Mouse (Mus musculus) thymus, adult 18-20 months (tissue): Measurements from ENCODE around the gene Hmx2.

ENCODE experiments used
- DNase-seq, 2 experiments: peaks; one replicate each; pipeline ENCODE4 v3.0.0; 2022; ENCODE audit warnings: mixed read lengths in 2 of 2

Hmx2 gene

GRCm38 (mm10) chr7:131548473-131548872 is at the start of gene Hmx2:
Gene Hmx2 (plus strand): TSS chr7:131548773.
- DNase-seq = no peak

- no peak for DNase-seq
Measured at GRCm38 (mm10) chr7:131503739-131504138, 44.8 kb upstream of the Hmx2 start.

- DNase-seq = peak; percentile 35 to 42
Measured at GRCm38 (mm10) chr7:131539979-131540378, 8.6 kb upstream of the Hmx2 start.

- no peak for DNase-seq
Measured at GRCm38 (mm10) chr7:131541184-131542114, 7.1 kb upstream of the Hmx2 start.

GRCm38 (mm10) chr7:131542115-131542871 is 6.3 kb upstream of the Hmx2 start, which contains the start of gene Hmx3:
Gene Hmx3 (plus strand): TSS chr7:131542867.
- DNase-seq = no peak

- no peak for DNase-seq
Measured at GRCm38 (mm10) chr7:131542872-131543622, 5.5 kb upstream of the Hmx2 start.

- DNase-seq = no peak
Measured at GRCm38 (mm10) chr7:131543623-131544481, 4.7 kb upstream of the Hmx2 start.

- no peak for DNase-seq
Measured at GRCm38 (mm10) chr7:131544871-131545270, 3.7 kb upstream of the Hmx2 start.

GRCm38 (mm10) chr7:131545701-131546385 is 2.7 kb upstream of the Hmx2 start:
- DNase-seq = no peak

- DNase-seq = no peak
Measured at GRCm38 (mm10) chr7:131546423-131546822, 2.1 kb upstream of the Hmx2 start.

GRCm38 (mm10) chr7:131547481-131547880 is 1.1 kb upstream of the Hmx2 start:
- DNase-seq = no peak

GRCm38 (mm10) chr7:131551471-131551870 is 2.9 kb downstream of the Hmx2 start:
- no peak for DNase-seq

GRCm38 (mm10) chr7:131551931-131552741 is 3.6 kb downstream of the Hmx2 start:
- no peak for DNase-seq

- DNase-seq = no peak
Measured at GRCm38 (mm10) chr7:131552781-131553180, 4.2 kb downstream of the Hmx2 start.

- peak; percentile 34 to 39 for DNase-seq
Measured at GRCm38 (mm10) chr7:131553771-131554175, 5.2 kb downstream of the Hmx2 start.

GRCm38 (mm10) chr7:131554341-131555180 is 6.0 kb downstream of the Hmx2 start:
- no peak for DNase-seq

- DNase-seq = no peak
Measured at GRCm38 (mm10) chr7:131555301-131556081, 6.9 kb downstream of the Hmx2 start.

- DNase-seq = no peak
Measured at GRCm38 (mm10) chr7:131556116-131556515, 7.5 kb downstream of the Hmx2 start.
